Mouse (Mus musculus) thymus, adult 2 months (tissue): Measurements from ENCODE around the gene 2010300C02Rik. TPM values are rescaled to one million over a fixed set of nuclear protein-coding genes. Genes with fewer than 3 reads are reported as not detected.

Source experiments
- DNase-seq: peaks from one replicate; pipeline ENCODE4 v3.0.0; 2021
- H3K27ac ChIP-seq: fragments of 200-500 bp; 2 replicates; pipeline ENCODE4 v1.5.1; 2012; ENCODE audit warnings: low read length, control low read depth; ENCODE audit not compliant: control insufficient read depth, insufficient read depth
- H3K27me3 ChIP-seq: fragments of 200-500 bp; 2 replicates; pipeline ENCODE4 v1.6.1; 2012; ENCODE audit warnings: mild to moderate bottlenecking, low read length, moderate library complexity, mixed read lengths; ENCODE audit not compliant: control insufficient read depth, insufficient read depth
- H3K36me3 ChIP-seq: fragments of 200-500 bp; 2 replicates; pipeline ENCODE4 v1.6.1; 2012; ENCODE audit warnings: mild to moderate bottlenecking, low read length, moderate library complexity; ENCODE audit not compliant: control insufficient read depth, insufficient read depth
- H3K4me1 ChIP-seq: fragments of 200-500 bp; replicated peaks from 2 replicates; pipeline ENCODE4 v1.6.1; 2012; ENCODE audit warnings: low read length; ENCODE audit not compliant: control insufficient read depth, insufficient read depth
- H3K4me3 ChIP-seq: fragments of 200-500 bp; 2 replicates; pipeline ENCODE4 v1.5.1; 2012; ENCODE audit warnings: mild to moderate bottlenecking, low read length, control low read depth, moderate library complexity; ENCODE audit not compliant: control insufficient read depth, insufficient read depth
- CTCF ChIP-seq: fragments of 200-500 bp; IDR thresholded peaks from 2 replicates; pipeline ENCODE4 v1.5.1; 2012; ENCODE audit warnings: mild to moderate bottlenecking, control low read depth, low read length, moderate library complexity, borderline replicate concordance; ENCODE audit not compliant: control insufficient read depth, poor library complexity, insufficient read depth; ENCODE audit errors: extremely low read depth
- POLR2A ChIP-seq: fragments of 200-500 bp; IDR thresholded peaks from 2 replicates; pipeline ENCODE4 v1.6.1; 2012; ENCODE audit warnings: mild to moderate bottlenecking, low read length, control low read depth, moderate library complexity; ENCODE audit not compliant: control insufficient read depth, poor library complexity, insufficient read depth; ENCODE audit errors: extremely low read depth
- WGBS: fragments of 180-500 bp; shearing (Covaris S2); methylation state at CpG from one replicate; pipeline ENCODE4 v1.1.7; 2018; 5-methylcytosine and 5-hydroxymethylcytosine counted together
- polyA plus RNA-seq: library from polyadenylated mRNA; depleted of rRNA; stranded (reverse); fragments of >200 nt; gene quantifications from 2 replicates; pipeline ENCODE4 v1.2.3, GENCODE M21; 2012

2010300C02Rik gene
- polyA plus RNA-seq, 1 experiment, result 6.6 TPM

DNA sequence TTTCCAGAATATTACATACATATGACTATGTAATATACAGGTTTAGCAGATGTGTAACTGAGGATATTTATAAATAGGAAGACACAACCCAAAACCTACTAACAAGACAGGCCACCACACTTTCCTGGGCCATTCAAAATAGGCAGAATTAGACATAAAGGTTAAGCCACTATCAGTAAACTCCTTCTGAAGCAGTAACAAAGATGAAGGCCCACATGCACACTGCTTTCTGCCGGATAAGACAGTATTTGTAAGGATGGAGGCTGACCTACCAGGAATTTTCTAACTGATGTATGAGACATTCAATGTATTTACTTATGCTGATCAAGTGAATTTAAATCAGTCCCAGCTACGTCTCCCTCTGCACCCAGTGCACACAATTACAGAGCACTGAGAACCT, 55.4 kb downstream of the 2010300C02Rik start:
- Histone ChIP-seq H3K36me3 (no peaks in the 10 kb centered on the region), H3K4me1 (peaks cover 12% of the 10 kb centered on the region), H3K27ac (no peak overlapping the region), H3K4me3 (no peak overlapping the region), H3K27me3 (no peaks in the 10 kb centered on the region)
- no peak for DNase-seq
- WGBS, result 97% methylated on average over 2 of the region's 2 CpGs
- no peak for TF ChIP-seq POLR2A
- no peak for TF ChIP-seq CTCF

DNA sequence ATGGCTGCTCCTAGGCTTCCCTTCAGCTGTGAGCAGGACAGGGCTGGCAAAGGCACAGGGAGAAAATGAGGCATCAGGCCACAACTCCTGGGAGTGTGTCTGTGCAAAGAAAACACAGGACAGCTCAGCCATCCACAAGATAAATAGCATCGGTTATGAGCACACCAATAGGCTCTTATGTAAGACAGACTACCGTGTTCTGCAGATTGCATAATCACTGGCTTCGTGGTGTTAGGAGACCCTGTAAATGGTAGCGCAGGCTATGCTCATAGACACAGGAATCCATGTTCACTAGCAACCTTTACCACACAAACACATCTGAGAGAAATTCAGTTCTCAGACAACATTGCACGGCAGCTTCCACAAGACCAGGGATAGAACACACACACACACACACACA, 56.3 kb downstream of the 2010300C02Rik start:
- TF ChIP-seq POLR2A (no peak), CTCF (no peak)
- peaks cover 12% of the 10 kb centered on the region for H3K4me1 ChIP-seq
- no peaks in the 10 kb centered on the region for H3K36me3 ChIP-seq
- H3K4me3 ChIP-seq, result no peak overlapping the region
- WGBS, result 95% methylated on average over 5 of the region's 5 CpGs
- DNase-seq, result no peak
- no peaks in the 10 kb centered on the region for H3K27me3 ChIP-seq
- no peak overlapping the region for H3K27ac ChIP-seq

DNA sequence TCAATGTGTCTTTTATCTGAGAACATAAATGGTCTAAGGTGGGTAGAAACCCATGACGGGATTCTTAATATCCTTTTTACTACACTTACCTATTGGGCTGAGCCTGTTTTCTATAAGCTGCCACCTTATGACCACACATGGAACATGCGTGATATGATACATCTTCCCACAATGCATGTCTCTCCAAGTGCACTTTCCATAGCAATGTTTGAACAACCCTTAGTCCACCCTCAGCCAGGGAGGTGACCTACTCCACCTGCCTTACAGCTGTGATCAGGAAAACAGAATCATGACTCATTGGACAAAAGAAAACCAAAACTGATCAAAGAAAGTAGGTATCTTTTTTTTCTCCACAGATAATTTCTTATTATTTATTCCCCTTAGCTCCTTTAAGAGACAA, 63.9 kb downstream of the 2010300C02Rik start:
- Histone ChIP-seq H3K27ac (no peak overlapping the region), H3K4me1 (no peaks in the 10 kb centered on the region), H3K27me3 (no peaks in the 10 kb centered on the region), H3K4me3 (no peak overlapping the region), H3K36me3 (no peaks in the 10 kb centered on the region)
- TF ChIP-seq POLR2A, result no peak
- no peak for TF ChIP-seq CTCF
- DNase-seq, result no peak
- 98% methylated on average over 2 of the region's 2 CpGs for WGBS

DNA sequence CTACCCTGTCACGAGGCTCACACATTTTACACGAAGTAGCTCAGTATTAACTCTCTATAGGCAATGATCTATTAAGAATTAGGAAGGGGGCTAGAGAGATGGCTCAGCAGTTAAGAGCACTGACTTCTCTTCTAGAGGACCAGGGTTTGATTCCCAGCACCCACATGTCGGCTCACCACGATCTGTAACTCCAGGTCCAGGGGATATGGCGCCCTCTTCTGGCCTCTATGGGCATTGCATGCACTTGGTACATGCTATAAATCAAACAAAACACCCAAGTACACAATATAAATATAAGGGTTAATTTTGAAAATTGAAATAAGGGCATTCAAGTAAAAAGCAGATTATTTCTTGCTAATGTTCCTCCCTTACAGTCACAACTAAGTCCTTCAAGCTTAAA, 65.9 kb downstream of the 2010300C02Rik start:
- Histone ChIP-seq H3K27ac (no peak overlapping the region), H3K27me3 (no peaks in the 10 kb centered on the region), H3K36me3 (no peaks in the 10 kb centered on the region), H3K4me3 (no peak overlapping the region), H3K4me1 (no peaks in the 10 kb centered on the region)
- no peak for TF ChIP-seq POLR2A
- TF ChIP-seq CTCF, result peak; percentile 23; the same call in 1 of the 2 replicates
- DNase-seq, result no peak
- WGBS, result 82% methylated on average over 5 of the region's 5 CpGs

DNA sequence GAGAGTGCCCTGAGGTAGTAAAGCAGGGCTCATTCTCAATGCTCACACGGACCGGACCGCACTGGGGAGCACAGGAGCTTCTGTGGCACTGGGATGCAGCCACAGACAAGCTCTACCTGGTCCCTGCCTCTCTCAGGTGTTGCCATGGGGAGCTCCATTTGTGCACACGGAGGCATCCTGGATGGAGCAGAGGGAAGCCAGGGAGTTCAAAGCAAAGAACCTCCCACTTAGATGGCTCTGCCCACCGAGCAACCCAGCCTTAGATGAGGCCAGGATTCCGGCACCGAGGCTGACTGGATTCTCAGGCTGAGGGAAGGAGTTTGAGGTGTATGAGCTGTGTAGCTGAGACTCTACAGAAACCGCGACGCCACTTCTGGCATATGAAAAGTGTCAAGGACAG, 72.8 kb downstream of the 2010300C02Rik start:
- DNase-seq, result no peak
- Histone ChIP-seq H3K36me3 (no peaks in the 10 kb centered on the region), H3K27ac (no peak overlapping the region), H3K4me3 (no peak overlapping the region), H3K27me3 (no peaks in the 10 kb centered on the region), H3K4me1 (peaks cover 5% of the 10 kb centered on the region)
- TF ChIP-seq CTCF (no peak), POLR2A (no peak)
- WGBS, result 66% methylated on average over 10 of the region's 10 CpGs

DNA sequence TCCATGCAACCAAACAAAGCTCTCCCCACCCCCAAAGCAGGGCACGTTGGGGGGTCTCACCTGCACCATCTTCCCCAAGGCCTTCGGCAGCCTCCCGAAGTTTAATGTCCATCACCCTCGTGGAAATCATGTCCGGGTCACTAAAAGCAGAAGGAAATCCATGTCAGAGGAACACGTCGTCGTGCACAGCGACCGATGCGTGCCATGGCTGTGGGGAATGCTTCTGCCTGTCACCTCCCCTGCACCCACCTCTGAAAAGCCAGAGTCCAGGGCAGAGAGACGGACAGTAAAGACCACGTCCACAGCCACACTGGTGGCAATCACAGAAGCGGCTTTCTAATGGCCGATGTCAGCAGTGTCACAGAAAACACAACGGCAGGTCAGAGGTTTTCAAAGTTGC, 75.4 kb downstream of the 2010300C02Rik start:
- H3K27me3 ChIP-seq, result no peaks in the 10 kb centered on the region
- TF ChIP-seq CTCF (no peak), POLR2A (no peak)
- H3K27ac ChIP-seq, result no peak overlapping the region
- no peak overlapping the region for H3K4me3 ChIP-seq
- WGBS, result 92% methylated on average over 16 of the region's 16 CpGs
- no peak for DNase-seq
- H3K36me3 ChIP-seq, result no peaks in the 10 kb centered on the region
- H3K4me1 ChIP-seq, result peaks cover 5% of the 10 kb centered on the region

DNA sequence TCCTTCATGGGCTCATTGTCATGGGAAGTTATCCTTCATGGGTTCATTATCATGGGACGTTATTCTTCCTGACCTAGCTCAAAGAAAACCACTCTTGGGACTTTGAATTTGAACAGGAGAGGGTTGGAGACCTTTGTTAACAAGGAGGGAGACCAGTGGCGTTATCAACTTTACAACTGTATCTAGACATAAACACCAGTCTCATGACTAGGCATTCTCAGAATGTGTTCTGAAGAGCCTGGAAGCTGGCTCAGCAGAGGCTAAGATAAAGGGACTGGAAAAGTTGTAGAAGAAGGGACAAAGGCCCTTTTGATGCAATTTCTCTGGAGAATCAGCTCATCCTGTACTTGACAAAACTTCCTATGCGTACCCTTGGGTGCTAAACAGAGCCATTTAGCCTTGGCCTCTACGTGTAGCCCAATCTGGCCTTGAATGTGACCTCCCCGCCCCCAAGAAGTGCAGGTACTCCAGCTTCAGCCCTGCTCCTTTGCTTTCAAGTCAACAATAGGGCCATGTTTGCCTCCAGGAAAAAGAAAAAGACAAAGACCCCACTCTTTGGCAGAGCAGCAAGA, 76.0 kb downstream of the 2010300C02Rik start:
- Histone ChIP-seq H3K4me1 (peaks cover 6% of the 10 kb centered on the region), H3K4me3 (no peak overlapping the region), H3K27ac (no peak overlapping the region), H3K36me3 (no peaks in the 10 kb centered on the region), H3K27me3 (no peaks in the 10 kb centered on the region)
- DNase-seq, result no peak
- 96% methylated on average over 5 of the region's 5 CpGs for WGBS
- TF ChIP-seq POLR2A, result no peak
- TF ChIP-seq CTCF, result no peak
